Mouse (Mus musculus): Measurements from ENCODE around the gene Naa11.

DNA sequence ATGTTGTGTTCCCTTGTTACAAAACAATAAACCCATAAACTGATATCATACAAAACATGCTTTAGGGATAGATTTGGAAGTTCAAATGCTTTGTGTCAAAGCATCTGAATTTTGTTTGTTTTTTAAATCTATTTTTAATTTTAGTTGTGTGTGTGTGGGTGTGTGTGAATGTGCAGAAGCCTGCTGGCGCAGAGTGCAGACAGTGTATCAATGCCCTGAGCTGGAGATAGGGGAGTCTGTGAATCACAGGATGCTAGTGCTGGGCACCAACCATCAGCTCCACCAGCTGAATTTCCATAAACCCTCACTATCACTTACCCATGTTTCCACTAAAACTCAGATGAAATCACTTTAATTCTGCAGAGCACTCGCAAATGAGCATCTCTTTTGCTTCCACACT, 40.3 kb upstream of the Naa11 start:
- TF ChIP-seq CTCF (IDR thresholded peaks at IDR 0.05; ENCODE audit: control insufficient read depth, insufficient read depth, insufficient read length) = no peak
- TF ChIP-seq MAX (IDR thresholded peaks at IDR 0.05) = no peak
- TF ChIP-seq MYOD1 (IDR thresholded peaks at IDR 0.05; ENCODE audit: control insufficient read depth, insufficient read length, low read depth) = no peak
- TF ChIP-seq MYOG (IDR thresholded peaks at IDR 0.05; ENCODE audit: control insufficient read depth, extremely low read depth, insufficient read length) = no peak

Data from C2C12 (cell line).